Mouse (Mus musculus) embryonic stem cell, embryonic (primary cell): ENCODE results near the gene Naa40.

Experiments used
- CTCF ChIA-PET, 4 experiments: fragments of 300-600 bp in 2 of 4; fragments of 350-600 bp in 2 of 4; sonication (Branson Sonifier 250); formaldehyde crosslinking; loops; one replicate each; lab custom pipeline; 2022; ENCODE audit warnings: inconsistent platforms in 2 of 4; lab: Charles Lee
- POLR2A ChIA-PET, 4 experiments: fragments of 300-600 bp in 2 of 4; fragments of 350-600 bp in 2 of 4; sonication (Branson Sonifier 250); formaldehyde crosslinking; loops; one replicate each; lab custom pipeline; 2022; ENCODE audit warnings: antibody characterized with exemption in 4 of 4, inconsistent platforms in 1 of 4; lab: Charles Lee

Naa40 gene

GRCm38 (mm10) chr19:7189026-7189425 lies 52.0 kb downstream of the Naa40 start:
- POLR2A ChIA-PET = interaction anchor here in 2 of 4 experiments (0.9 to 2.6 kb wide), 6 partner anchors 11 to 131 kb away, joined by 3 to 8 read pairs (median 4); no protein-coding TSS in a partner anchor
- CTCF ChIA-PET = no interaction called here

GRCm38 (mm10) chr19:7187157-7187556 lies 53.8 kb downstream of the Naa40 start:
- ChIA-PET CTCF (no interaction called here), POLR2A (interaction anchor here in 3 of 4 experiments (0.7 to 2.6 kb wide), 17 partner anchors 11 to 147 kb away, joined by 3 to 11 read pairs (median 3); partner anchors contain the start of genes Otub1 (in 2 of the 3) and Stip1 (in 1 of the 3))

GRCm38 (mm10) chr19:7185715-7186291 lies 55.2 kb downstream of the Naa40 start:
- CTCF ChIA-PET = interaction anchor here (0.5 to 1.0 kb wide), 7 partner anchors 10 to 926 kb away, joined by 3 to 15 read pairs (median 3); no protein-coding TSS in a partner anchor
- POLR2A ChIA-PET = interaction anchor here in 3 of 4 experiments (0.6 to 2.5 kb wide), 20 partner anchors 9 to 297 kb away, joined by 3 to 11 read pairs (median 4); partner anchors contain the start of genes Otub1 (in 2 of the 3), Stip1 (in 2 of the 3) and Rtn3 (in 1 of the 3)

GRCm38 (mm10) chr19:7185059-7185458 lies 55.9 kb downstream of the Naa40 start:
- ChIA-PET CTCF (interaction anchor here in 1 of 4 experiments (0.5 kb wide), 1 partner anchor 23 kb away, joined by 3 read pairs; no protein-coding TSS in a partner anchor), POLR2A (interaction anchor here in 2 of 4 experiments (0.9 to 2.1 kb wide), 8 partner anchors 10 to 145 kb away, joined by 3 to 7 read pairs (median 4); partner anchors contain the start of gene Stip1 (in 2 of the 2))

- ChIA-PET POLR2A (interaction anchor here in 3 of 4 experiments (0.6 to 1.1 kb wide), 4 partner anchors 23 to 1535 kb away, joined by 3 to 5 read pairs (median 4); partner anchors contain the start of gene Otub1 (in 1 of the 3)), CTCF (interaction anchor here in 2 of 4 experiments (0.5 to 2.0 kb wide), 3 partner anchors 114 to 579 kb away, joined by 3 to 6 read pairs (median 4); partner anchors contain the start of gene Plcb3 (in 1 of the 2))
Measured at GRCm38 (mm10) chr19:7183419-7183818, 57.6 kb downstream of the Naa40 start.

- CTCF ChIA-PET = interaction anchor here in 3 of 4 experiments (0.5 to 2.0 kb wide), 3 partner anchors 40 to 206 kb away, joined by 3 to 6 read pairs (median 4); partner anchors contain the start of gene Plcb3 (in 1 of the 3)
- POLR2A ChIA-PET = interaction anchor here (0.5 to 3.4 kb wide), 13 partner anchors 11 to 453 kb away, joined by 3 to 17 read pairs (median 3); partner anchors contain the start of gene Stip1 (in 1 of the 4)
Measured at GRCm38 (mm10) chr19:7182273-7182949, 58.6 kb downstream of the Naa40 start.

- POLR2A ChIA-PET = interaction anchor here in 2 of 4 experiments (1.0 to 3.4 kb wide), 8 partner anchors 10 to 111 kb away, joined by 3 to 17 read pairs (median 4); no protein-coding TSS in a partner anchor
- CTCF ChIA-PET = no interaction called here
Measured at GRCm38 (mm10) chr19:7181496-7181895, 59.5 kb downstream of the Naa40 start.

- POLR2A ChIA-PET = interaction anchor here in 2 of 4 experiments (0.9 to 3.4 kb wide), 6 partner anchors 9 to 111 kb away, joined by 3 to 17 read pairs (median 4); no protein-coding TSS in a partner anchor
- CTCF ChIA-PET = no interaction called here
Measured at GRCm38 (mm10) chr19:7180756-7181405, 60.1 kb downstream of the Naa40 start.

GRCm38 (mm10) chr19:7178841-7179452 lies 62.0 kb downstream of the Naa40 start:
- CTCF ChIA-PET = interaction anchor here in 3 of 4 experiments (0.6 to 1.0 kb wide), 5 partner anchors 18 to 1235 kb away, joined by 3 to 5 read pairs (median 4); no protein-coding TSS in a partner anchor
- POLR2A ChIA-PET = interaction anchor here in 2 of 4 experiments (0.7 to 1.8 kb wide), 7 partner anchors 13 to 93 kb away, joined by 3 to 4 read pairs (median 3); partner anchors contain the start of genes Cox8a (in 1 of the 2) and Naa40 (in 1 of the 2)

- ChIA-PET POLR2A (interaction anchor here (0.5 to 1.9 kb wide), 9 partner anchors 12 to 308 kb away, joined by 3 to 6 read pairs (median 4); partner anchors contain the start of genes Cox8a (in 1 of the 4) and Naa40 (in 1 of the 4)), CTCF (interaction anchor here in 1 of 4 experiments (1.0 kb wide), 1 partner anchor 17 kb away, joined by 3 read pairs; no protein-coding TSS in a partner anchor)
Measured at GRCm38 (mm10) chr19:7177804-7178511, 63.0 kb downstream of the Naa40 start.

GRCm38 (mm10) chr19:7176041-7176696 lies 64.8 kb downstream of the Naa40 start:
- CTCF ChIA-PET = interaction anchor here in 3 of 4 experiments (0.5 to 1.2 kb wide), 5 partner anchors 93 to 242 kb away, joined by 3 to 4 read pairs (median 3); no protein-coding TSS in a partner anchor
- POLR2A ChIA-PET = interaction anchor here in 3 of 4 experiments (0.5 to 1.9 kb wide), 16 partner anchors 10 to 1705 kb away, joined by 3 to 7 read pairs (median 4); partner anchors contain the start of gene Otub1 (in 1 of the 3)
